In genomic region chr3:99854595-99854994, GRCm38 (mm10) we compare ENCODE assay signal across 16 mouse cellular contexts. TPM values are rescaled to one million over a fixed set of nuclear protein-coding genes. Genes with fewer than 3 reads are reported as not detected.
"Had no signal": no experiment of that assay in that cellular context is flagged by ENCODE, and none has a peak within 500 bp of the region (broad histone marks: within the 10 kb centered on the region; RNA-seq: fewer than 3 reads in every experiment).

No protein-coding gene starts in this region.

- H3K36me3 ChIP-seq: kidney, embryonic 15.5 days; limb, embryonic 12.5 days; midbrain, embryonic 13.5 days; neural tube, embryonic 15.5 days had no signal

- H3K27ac ChIP-seq: kidney, embryonic 15.5 days; left cerebral cortex, adult 2 months; limb, embryonic 12.5 days; liver, embryonic 14.5 days; midbrain, embryonic 13.5 days; neural tube, embryonic 15.5 days had no signal

- H3K4me3 ChIP-seq: kidney, embryonic 15.5 days; left cerebral cortex, adult 2 months; limb, embryonic 12.5 days; midbrain, embryonic 13.5 days; neural tube, embryonic 15.5 days had no signal

- ATAC-seq: midbrain, embryonic 13.5 days had no signal

- H3K27me3 ChIP-seq: kidney, embryonic 15.5 days; limb, embryonic 12.5 days; midbrain, embryonic 13.5 days; neural tube, embryonic 15.5 days had no signal

- H3K4me1 ChIP-seq: kidney, embryonic 15.5 days; midbrain, embryonic 13.5 days; neural tube, embryonic 15.5 days had no signal

- H3K4me2 ChIP-seq: kidney, embryonic 15.5 days; limb, embryonic 12.5 days; midbrain, embryonic 13.5 days; neural tube, embryonic 15.5 days had no signal

- H3K9me3 ChIP-seq: kidney, embryonic 15.5 days; limb, embryonic 12.5 days; midbrain, embryonic 13.5 days; neural tube, embryonic 15.5 days had no signal

- DNase-seq: kidney, adult 2 months; kidney, postnatal 14 days; lung, adult 18-20 months; lung, postnatal 36 days; right cerebral cortex, adult 18-20 months; right cerebral cortex, postnatal 25 days; thymus, postnatal 4 days had no signal

- H3K9ac ChIP-seq: kidney, embryonic 15.5 days; limb, embryonic 12.5 days; liver, embryonic 14.5 days; midbrain, embryonic 13.5 days; neural tube, embryonic 15.5 days had no signal

RNA-seq across cellular contexts. Expression of gene Spag17, which starts 30.6 kb away (rescaled TPM):
- total RNA-seq: megakaryocyte, adult 5-6 weeks had no signal
- polyA plus RNA-seq: large intestine, adult 2 months; small intestine, adult 2 months had no signal
